Mouse (Mus musculus): ENCODE measurements around the gene Gse1. TPM values are rescaled to one million over a fixed set of nuclear protein-coding genes. Genes with fewer than 3 reads are reported as not detected.

The Gse1 gene
- polyA plus RNA-seq, 1 experiment: 55.9 TPM

DNA sequence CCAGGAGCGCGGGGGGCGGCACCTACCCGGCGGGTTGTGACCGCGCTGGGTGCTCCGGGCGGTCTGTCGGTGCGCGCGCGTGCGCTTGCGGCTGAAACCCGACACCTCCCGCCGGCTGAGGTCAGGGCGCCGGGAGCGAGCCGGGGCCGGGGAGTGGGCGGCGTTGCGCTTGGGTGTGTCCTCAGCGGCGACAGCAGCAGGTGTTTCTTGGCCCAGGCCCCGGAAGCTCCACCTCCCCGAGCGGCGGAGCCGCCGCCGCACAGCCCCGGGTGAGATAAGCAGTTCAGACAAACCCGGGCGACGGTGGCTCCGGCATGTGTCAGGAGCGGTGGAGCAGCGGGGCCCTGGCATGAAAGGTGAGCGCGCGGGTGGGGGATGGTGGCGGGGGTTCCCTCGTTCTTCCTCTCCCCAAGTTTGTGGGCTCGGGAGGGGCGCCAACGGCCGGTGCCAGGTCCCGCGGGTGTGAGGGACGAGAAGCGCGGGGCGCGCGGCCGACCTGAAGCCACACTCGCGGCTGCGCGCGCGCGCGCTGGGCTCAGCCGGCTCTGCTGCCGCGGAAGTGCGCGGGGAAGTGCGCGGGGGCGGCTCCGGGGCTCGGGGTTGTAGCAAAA is 309.1 kb downstream of the Gse1 start:
- TF ChIP-seq CTCF (IDR thresholded peaks at IDR 0.05; ENCODE audit: extremely low read depth, insufficient read length, insufficient replicate concordance, low read depth, low read length) (no peak), POLR2A (IDR thresholded peaks at IDR 0.05; ENCODE audit: low read depth, low read length) (peak; percentile 76; the same call in 1 of the 2 replicates)
- under 1% methylated on average over 77 of the region's 79 CpGs for WGBS
- Histone ChIP-seq H3K4me1 (ENCODE audit: control insufficient read depth, insufficient read depth, insufficient read length, low read length) (peaks cover 36% of the 10 kb centered on the region), H3K4me3 (ENCODE audit: low read depth, low read length) (peak overlapping the region; percentile 84), H3K27me3 (ENCODE audit: control insufficient read depth, insufficient read depth, low read length) (no peaks in the 10 kb centered on the region), H3K27ac (ENCODE audit: insufficient read depth, low read depth, low read length) (peak overlapping the region; percentile 84), H3K36me3 (ENCODE audit: control insufficient read depth, insufficient read depth, low read length) (no peaks in the 10 kb centered on the region)

DNA sequence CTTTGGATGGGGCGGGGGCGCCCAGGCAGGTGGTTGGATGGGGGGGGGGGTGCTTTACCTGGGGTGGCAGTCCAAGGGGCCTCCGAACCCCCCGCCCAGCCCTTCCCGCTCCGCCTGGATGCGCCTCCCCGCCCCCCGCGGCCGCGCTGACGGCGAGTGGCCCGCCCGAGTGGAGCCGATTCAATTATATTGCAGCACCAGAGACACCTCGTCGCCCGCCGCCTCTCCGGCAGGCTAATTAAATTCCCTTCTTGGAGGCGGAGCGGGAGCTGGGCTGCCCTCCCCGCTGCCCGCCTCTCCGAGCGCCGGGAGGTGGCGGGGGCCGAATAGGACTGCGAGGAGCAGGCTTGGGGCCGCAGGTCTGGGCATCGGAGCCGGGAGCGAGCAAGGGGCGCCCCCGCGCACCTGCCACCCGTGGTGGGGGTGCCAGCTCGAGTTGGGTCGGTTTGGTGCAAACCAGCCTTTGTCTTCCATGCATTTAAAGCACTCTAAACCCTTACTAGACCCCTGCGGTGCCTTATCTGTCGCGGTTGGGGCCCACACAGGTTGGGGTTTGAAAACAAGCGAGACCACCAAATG is 309.7 kb downstream of the Gse1 start:
- no peaks in the 10 kb centered on the region for H3K27me3 ChIP-seq (ENCODE audit: control insufficient read depth, insufficient read depth, low read length)
- under 1% methylated on average over 42 of the region's 46 CpGs for WGBS
- H3K27ac ChIP-seq (ENCODE audit: insufficient read depth, low read depth, low read length): peak overlapping the region; percentile 95
- peak overlapping the region; percentile 84 for H3K4me3 ChIP-seq (ENCODE audit: low read depth, low read length)
- TF ChIP-seq CTCF (IDR thresholded peaks at IDR 0.05; ENCODE audit: extremely low read depth, insufficient read length, insufficient replicate concordance, low read depth, low read length) (no peak), POLR2A (IDR thresholded peaks at IDR 0.05; ENCODE audit: low read depth, low read length) (peak; percentile 25; the same call in 1 of the 2 replicates)
- H3K36me3 ChIP-seq (ENCODE audit: control insufficient read depth, insufficient read depth, low read length): no peaks in the 10 kb centered on the region
- peaks cover 39% of the 10 kb centered on the region for H3K4me1 ChIP-seq (ENCODE audit: control insufficient read depth, insufficient read depth, insufficient read length, low read length)

DNA sequence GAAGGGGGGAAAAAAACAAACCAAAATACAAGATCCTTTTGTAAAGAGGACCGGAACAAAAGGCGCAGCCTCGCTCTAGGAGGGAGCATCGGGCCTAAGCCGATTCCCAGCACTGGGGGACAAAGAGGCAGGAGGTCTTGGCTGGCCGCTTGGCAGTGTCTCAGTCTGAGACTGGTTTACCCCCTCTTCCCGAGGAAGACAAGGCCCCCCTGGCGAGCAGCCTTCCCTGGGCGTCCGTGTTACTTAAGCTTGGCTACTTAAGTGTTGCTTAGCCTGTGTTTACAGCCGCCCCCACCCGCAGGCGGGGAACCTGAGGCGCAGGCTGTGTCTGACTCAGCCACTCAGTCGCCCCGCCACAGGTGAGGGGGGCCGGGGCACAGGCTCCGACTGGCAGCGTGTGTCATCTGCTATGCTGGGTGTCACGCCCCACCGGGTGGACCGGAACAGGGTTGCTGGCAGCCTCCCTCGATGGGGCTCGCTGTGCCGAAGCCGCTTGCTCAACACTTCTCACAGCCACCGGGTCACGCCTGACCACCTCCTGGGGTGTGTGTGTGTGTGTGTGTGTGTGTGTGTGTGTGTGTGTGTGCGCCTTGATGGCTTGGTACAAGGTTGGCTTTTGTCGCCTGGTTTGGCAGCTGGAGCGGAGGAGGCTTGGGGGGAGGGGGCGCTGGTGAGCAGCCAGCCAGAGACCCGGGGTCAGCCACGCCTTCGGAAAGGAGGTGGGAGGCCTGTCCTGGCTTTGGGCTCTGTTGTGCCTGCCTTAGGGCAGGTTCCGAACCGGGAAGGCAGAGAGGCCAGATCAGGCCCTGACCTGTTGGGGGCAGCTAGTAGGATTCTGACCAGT is 310.4 kb downstream of the Gse1 start:
- Histone ChIP-seq H3K4me3 (ENCODE audit: low read depth, low read length) (peak overlapping the region; percentile 84), H3K27ac (ENCODE audit: insufficient read depth, low read depth, low read length) (peak overlapping the region; percentile 95), H3K4me1 (ENCODE audit: control insufficient read depth, insufficient read depth, insufficient read length, low read length) (peaks cover 43% of the 10 kb centered on the region), H3K27me3 (ENCODE audit: control insufficient read depth, insufficient read depth, low read length) (no peaks in the 10 kb centered on the region), H3K36me3 (ENCODE audit: control insufficient read depth, insufficient read depth, low read length) (no peaks in the 10 kb centered on the region)
- WGBS: 4% methylated on average over 36 of the region's 37 CpGs
- TF ChIP-seq POLR2A (IDR thresholded peaks at IDR 0.05; ENCODE audit: low read depth, low read length) (no peak; the same call in none of the 2 replicates), CTCF (IDR thresholded peaks at IDR 0.05; ENCODE audit: extremely low read depth, insufficient read length, insufficient replicate concordance, low read depth, low read length) (no peak)

DNA sequence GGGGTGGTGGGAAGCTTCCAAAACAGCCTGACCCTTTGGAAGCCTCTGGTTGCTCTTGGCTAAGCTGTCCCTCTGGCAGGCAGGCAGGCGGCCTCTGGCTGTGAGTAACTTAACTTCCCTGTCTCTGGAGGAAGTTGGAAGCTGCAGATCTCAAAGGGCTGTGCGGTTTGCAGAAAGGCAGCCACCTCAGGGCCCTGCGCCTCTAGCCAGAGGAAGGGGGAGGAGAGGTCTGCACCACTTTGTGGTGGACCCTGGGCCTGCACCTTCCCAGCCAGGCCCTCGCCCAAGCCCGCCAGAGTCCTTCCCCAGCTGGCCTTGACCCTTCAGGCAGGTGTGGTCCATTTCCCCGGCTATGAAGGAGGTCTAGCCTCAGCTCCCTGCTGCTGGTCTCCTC is 311.1 kb downstream of the Gse1 start:
- H3K27ac ChIP-seq (ENCODE audit: insufficient read depth, low read depth, low read length): peak overlapping the region; percentile 95
- TF ChIP-seq POLR2A (IDR thresholded peaks at IDR 0.05; ENCODE audit: low read depth, low read length) (no peak), CTCF (IDR thresholded peaks at IDR 0.05; ENCODE audit: extremely low read depth, insufficient read length, insufficient replicate concordance, low read depth, low read length) (no peak)
- WGBS: 17% methylated on average over 6 of the region's 6 CpGs
- H3K27me3 ChIP-seq (ENCODE audit: control insufficient read depth, insufficient read depth, low read length): no peaks in the 10 kb centered on the region
- H3K4me1 ChIP-seq (ENCODE audit: control insufficient read depth, insufficient read depth, insufficient read length, low read length): peaks cover 46% of the 10 kb centered on the region
- no peaks in the 10 kb centered on the region for H3K36me3 ChIP-seq (ENCODE audit: control insufficient read depth, insufficient read depth, low read length)
- H3K4me3 ChIP-seq (ENCODE audit: low read depth, low read length): peak overlapping the region; percentile 84

DNA sequence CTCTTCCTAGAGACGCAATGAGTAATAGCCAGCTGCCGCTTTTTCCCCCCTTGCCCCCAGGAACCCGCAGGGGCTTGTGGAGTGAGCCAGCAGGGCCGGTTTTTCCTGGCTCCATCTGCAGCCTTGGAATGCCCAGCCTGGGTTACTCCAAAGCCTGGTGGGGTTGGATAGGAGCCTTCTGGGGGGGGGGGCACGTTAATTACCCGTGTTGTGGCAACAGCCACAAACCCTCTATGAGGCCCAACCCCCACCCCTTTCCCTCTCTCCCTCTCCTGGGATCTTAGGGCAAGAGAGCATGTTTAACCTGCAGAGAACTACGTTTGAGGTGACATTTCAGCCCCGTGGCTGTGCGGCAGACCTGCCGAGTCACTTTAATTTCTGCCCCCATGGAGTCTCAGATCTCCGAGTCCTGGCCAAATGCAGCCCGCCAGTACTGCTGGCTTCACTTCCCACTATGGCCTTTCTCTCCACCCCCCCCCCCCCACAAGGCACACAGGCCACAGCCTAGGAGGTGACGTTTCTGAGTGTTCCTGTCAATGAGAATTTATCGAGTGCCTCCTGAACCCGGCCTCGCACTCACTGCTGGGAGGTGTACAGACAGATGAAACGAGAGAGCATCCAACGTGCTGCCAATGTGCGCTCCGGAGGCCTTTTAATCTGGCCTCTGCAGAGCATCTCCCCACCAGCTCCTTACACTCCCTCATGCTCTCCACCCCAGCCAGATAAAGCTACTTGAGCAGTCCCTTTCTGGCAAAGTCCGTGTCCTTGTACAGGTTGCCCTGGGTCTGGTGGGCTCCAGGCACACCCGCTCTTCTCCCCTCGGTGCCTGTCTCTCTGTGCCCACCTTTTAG is 311.7 kb downstream of the Gse1 start:
- Histone ChIP-seq H3K4me1 (ENCODE audit: control insufficient read depth, insufficient read depth, insufficient read length, low read length) (peaks cover 48% of the 10 kb centered on the region), H3K36me3 (ENCODE audit: control insufficient read depth, insufficient read depth, low read length) (no peaks in the 10 kb centered on the region), H3K27ac (ENCODE audit: insufficient read depth, low read depth, low read length) (peak overlapping the region; percentile 95), H3K27me3 (ENCODE audit: control insufficient read depth, insufficient read depth, low read length) (no peaks in the 10 kb centered on the region), H3K4me3 (ENCODE audit: low read depth, low read length) (peak overlapping the region; percentile 84)
- WGBS: 46% methylated on average over 23 of the region's 23 CpGs
- no peak for TF ChIP-seq CTCF (IDR thresholded peaks at IDR 0.05; ENCODE audit: extremely low read depth, insufficient read length, insufficient replicate concordance, low read depth, low read length)
- TF ChIP-seq POLR2A (IDR thresholded peaks at IDR 0.05; ENCODE audit: low read depth, low read length): no peak

DNA sequence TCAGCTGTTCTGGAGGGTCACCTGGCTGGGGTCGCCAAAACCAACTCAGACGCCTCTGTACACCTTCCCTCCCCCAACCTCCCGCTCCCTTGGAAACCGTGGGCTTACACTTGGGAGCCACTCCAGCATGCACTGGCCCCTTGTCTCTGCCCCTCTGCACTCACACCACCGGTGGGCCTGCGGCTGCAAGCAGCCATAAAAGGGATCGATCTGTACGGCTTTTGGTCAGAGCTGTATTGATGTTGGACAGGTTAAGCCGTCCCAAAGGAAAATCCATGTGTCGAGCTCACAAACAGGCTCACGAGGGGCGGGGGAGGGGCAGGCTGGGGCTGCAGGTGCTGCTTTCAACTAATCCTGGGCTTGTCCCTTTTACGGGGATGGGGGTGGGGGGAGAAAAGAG is 314.7 kb downstream of the Gse1 start:
- no peaks in the 10 kb centered on the region for H3K36me3 ChIP-seq (ENCODE audit: control insufficient read depth, insufficient read depth, low read length)
- H3K4me3 ChIP-seq (ENCODE audit: low read depth, low read length): 0 out of 2 replicates have a peak overlapping the region, but pooled peaks have one; percentile 1
- H3K4me1 ChIP-seq (ENCODE audit: control insufficient read depth, insufficient read depth, insufficient read length, low read length): peaks cover 71% of the 10 kb centered on the region
- TF ChIP-seq CTCF (IDR thresholded peaks at IDR 0.05; ENCODE audit: extremely low read depth, insufficient read length, insufficient replicate concordance, low read depth, low read length) (no peak), POLR2A (IDR thresholded peaks at IDR 0.05; ENCODE audit: low read depth, low read length) (no peak)
- no peaks in the 10 kb centered on the region for H3K27me3 ChIP-seq (ENCODE audit: control insufficient read depth, insufficient read depth, low read length)
- 20% methylated on average over 13 of the region's 13 CpGs for WGBS
- peak overlapping the region; percentile 52 for H3K27ac ChIP-seq (ENCODE audit: insufficient read depth, low read depth, low read length)
